Comparison of ENCODE assay signal across 9 mouse cellular contexts in genomic region chr11:53762426-53762825, GRCm38 (mm10). TPM values are rescaled to one million over a fixed set of nuclear protein-coding genes. Genes with fewer than 3 reads are reported as not detected.
DNase-seq lines count a peak whose midpoint lies in the region; ATAC-seq and TF ChIP-seq lines count a peak whose summit lies in the region.
"Had no signal": no experiment of that assay in that cellular context is flagged by ENCODE, and none has a peak within 500 bp of the region (broad histone marks: within the 10 kb centered on the region; RNA-seq: fewer than 3 reads in every experiment).

No protein-coding gene starts in this region.

- TF ChIP-seq CTCF in layer of hippocampus, adult 2 months (conservative IDR thresholded peaks at IDR 0.05): no peak
- no peak for TF ChIP-seq CTCF in cortical plate, adult 2 months (IDR thresholded peaks at IDR 0.05; ENCODE audit: extremely low read depth, insufficient read depth, low read length)

- no peak for TF ChIP-seq POLR2A in cortical plate, adult 2 months (IDR thresholded peaks at IDR 0.05; ENCODE audit: extremely low read depth, insufficient read depth, low read length)

- no peaks in the 10 kb centered on the region; the same call in 1 of the 2 replicates for H3K4me1 ChIP-seq in cortical plate, adult 2 months (ENCODE audit: control insufficient read depth, insufficient read depth, low read length)
- peaks cover 40% of the 10 kb centered on the region for H3K4me1 ChIP-seq in hindbrain, embryonic 13.5 days (replicated peaks)
- peaks cover 22% of the 10 kb centered on the region for H3K4me1 ChIP-seq in midbrain, embryonic 15.5 days

- no peak for DNase-seq in layer of hippocampus, adult 2 months (ENCODE audit: low spot score in 2 of 2)
- no peak for DNase-seq in layer of hippocampus, adult 9-10 months (ENCODE audit: low spot score)
- no peak for DNase-seq in frontal cortex, adult 2 months (ENCODE audit: extremely low spot score in 1 of 2, low spot score in 1 of 2)

- peak overlapping the region; percentile 61 for H3K4me2 ChIP-seq in hindbrain, embryonic 13.5 days
- H3K4me2 ChIP-seq in midbrain, embryonic 15.5 days: peak overlapping the region; percentile 64

- no peaks in the 10 kb centered on the region for H3K9me3 ChIP-seq in hindbrain, embryonic 13.5 days
- no peaks in the 10 kb centered on the region for H3K9me3 ChIP-seq in midbrain, embryonic 15.5 days

- peak overlapping the region; percentile 61 for H3K4me3 ChIP-seq in layer of hippocampus, adult 2 months
- no peak overlapping the region; the same call in 1 of the 2 replicates for H3K4me3 ChIP-seq in cortical plate, adult 2 months (ENCODE audit: insufficient read depth, low read length)
- peak overlapping the region; percentile 33 for H3K4me3 ChIP-seq in hindbrain, embryonic 13.5 days
- no peak overlapping the region for H3K4me3 ChIP-seq in midbrain, embryonic 15.5 days

- WGBS in hindbrain, embryonic 13.5 days: 59% methylated on average over 2 of the region's 2 CpGs
- WGBS in midbrain, embryonic 15.5 days: 74% methylated on average over 2 of the region's 2 CpGs

- peak overlapping the region; percentile 91 for H3K27ac ChIP-seq in layer of hippocampus, adult 2 months
- H3K27ac ChIP-seq in cortical plate, adult 2 months (ENCODE audit: insufficient read depth, low read length): peak overlapping the region; percentile 38; the same call in 1 of the 2 replicates
- no peak overlapping the region for H3K27ac ChIP-seq in hindbrain, embryonic 13.5 days
- no peak overlapping the region for H3K27ac ChIP-seq in midbrain, embryonic 15.5 days

- no peak for ATAC-seq in hindbrain, embryonic 13.5 days (ENCODE audit: low FRiP score)
- no peak for ATAC-seq in midbrain, embryonic 15.5 days (replicated peaks)
- no peak for ATAC-seq in megakaryocyte progenitor cell, adult 5-6 weeks (replicated peaks; ENCODE audit: poor library complexity)
- ATAC-seq in erythroid progenitor cell, adult 5-6 weeks (replicated peaks; ENCODE audit: low FRiP score, poor library complexity, severe bottlenecking): no peak

- peaks cover 78% of the 10 kb centered on the region for H3K27me3 ChIP-seq in hindbrain, embryonic 13.5 days
- peaks cover 35% of the 10 kb centered on the region for H3K27me3 ChIP-seq in midbrain, embryonic 15.5 days (replicated peaks)

- H3K9ac ChIP-seq in hindbrain, embryonic 13.5 days: 0 out of 2 replicates have a peak overlapping the region, but pooled peaks have one; percentile 67
- H3K9ac ChIP-seq in midbrain, embryonic 15.5 days: no peak overlapping the region

- no peaks in the 10 kb centered on the region for H3K36me3 ChIP-seq in hindbrain, embryonic 13.5 days
- H3K36me3 ChIP-seq in midbrain, embryonic 15.5 days (replicated peaks): no peaks in the 10 kb centered on the region

RNA-seq across cellular contexts. Expression of gene Irf1, which starts 7.4 kb away (rescaled TPM):
- 10 to 100 TPM in 1 of 2 experiments, 1 to 10 TPM in 1; 9.0 to 12.4 TPM for total RNA-seq in layer of hippocampus, adult 2 months (2021)
- polyA plus RNA-seq in cortical plate, adult 2 months (2012; rRNA removed): 10.9 and 13.8 TPM in 2 replicates
- polyA plus RNA-seq in hindbrain, embryonic 13.5 days (2015; fragmentation: Nextera tagmentation; extraction: Ambion mirVana): 2.5 and 2.9 TPM in 2 replicates
- polyA plus RNA-seq in midbrain, embryonic 15.5 days (2015; fragmentation: Nextera tagmentation; extraction: Ambion mirVana): 2.6 and 3.1 TPM in 2 replicates
- total RNA-seq in megakaryocyte progenitor cell, adult 5-6 weeks (2015): 25.0 and 29.8 TPM in 2 replicates
- total RNA-seq in megakaryocyte progenitor cell, adult 5-6 weeks (2017): 32.9 and 46.8 TPM in 2 replicates
- 11.8 and 14.1 TPM in 2 replicates for polyA plus RNA-seq in frontal cortex, adult 2 months (2012; rRNA removed)
- total RNA-seq in erythroid progenitor cell, adult 5-6 weeks (2015; ENCODE audit: low replicate concordance): 10.1 and 10.9 TPM in 2 replicates
- total RNA-seq in erythroid progenitor cell, adult 5-6 weeks (2017; ENCODE audit: low replicate concordance): 7.2 and 38.7 TPM in 2 replicates

RNA-seq across cellular contexts. Expression of gene Gm17334, which starts 10.6 kb away (rescaled TPM):
- 1 to 10 TPM; 1.1 to 1.6 TPM for total RNA-seq in layer of hippocampus, adult 2 months (2021)
- polyA plus RNA-seq in cortical plate, adult 2 months (2012; rRNA removed): 1.4 and 2.3 TPM in 2 replicates
- polyA plus RNA-seq in hindbrain, embryonic 13.5 days (2015; fragmentation: Nextera tagmentation; extraction: Ambion mirVana): not detected in 2 replicates
- not detected in 2 replicates for polyA plus RNA-seq in midbrain, embryonic 15.5 days (2015; fragmentation: Nextera tagmentation; extraction: Ambion mirVana)
- not detected in 2 replicates for total RNA-seq in megakaryocyte progenitor cell, adult 5-6 weeks (2015)
- total RNA-seq in megakaryocyte progenitor cell, adult 5-6 weeks (2017): 0.37 TPM in 1 of 2 replicates, not detected in the other
- 0.64 and 1.3 TPM in 2 replicates for polyA plus RNA-seq in frontal cortex, adult 2 months (2012; rRNA removed)
- not detected in 2 replicates for total RNA-seq in erythroid progenitor cell, adult 5-6 weeks (2015; ENCODE audit: low replicate concordance)
- not detected in 2 replicates for total RNA-seq in erythroid progenitor cell, adult 5-6 weeks (2017; ENCODE audit: low replicate concordance)

RNA-seq across cellular contexts. Expression of gene Il5, which starts 41.8 kb away (rescaled TPM):
- not detected for total RNA-seq in layer of hippocampus, adult 2 months (2021)
- 0.15 and 0.34 TPM in 2 replicates for polyA plus RNA-seq in cortical plate, adult 2 months (2012; rRNA removed)
- not detected in 2 replicates for polyA plus RNA-seq in hindbrain, embryonic 13.5 days (2015; fragmentation: Nextera tagmentation; extraction: Ambion mirVana)
- not detected in 2 replicates for polyA plus RNA-seq in midbrain, embryonic 15.5 days (2015; fragmentation: Nextera tagmentation; extraction: Ambion mirVana)
- not detected in 2 replicates for total RNA-seq in megakaryocyte progenitor cell, adult 5-6 weeks (2015)
- not detected in 2 replicates for total RNA-seq in megakaryocyte progenitor cell, adult 5-6 weeks (2017)
- 0.21 and 0.44 TPM in 2 replicates for polyA plus RNA-seq in frontal cortex, adult 2 months (2012; rRNA removed)
- not detected in 2 replicates for total RNA-seq in erythroid progenitor cell, adult 5-6 weeks (2015; ENCODE audit: low replicate concordance)
- total RNA-seq in erythroid progenitor cell, adult 5-6 weeks (2017; ENCODE audit: low replicate concordance): not detected in 2 replicates
- polyA plus RNA-seq: inflammation-experienced regulatory T-cells, adult 6 months had no signal

RNA-seq across cellular contexts. Expression of gene Rad50, which starts 55.3 kb away (rescaled TPM):
- total RNA-seq in layer of hippocampus, adult 2 months (2021): 10 to 100 TPM; 13.0 to 13.7 TPM
- polyA plus RNA-seq in cortical plate, adult 2 months (2012; rRNA removed): 6.1 and 6.8 TPM in 2 replicates
- 12.4 and 12.7 TPM in 2 replicates for polyA plus RNA-seq in hindbrain, embryonic 13.5 days (2015; fragmentation: Nextera tagmentation; extraction: Ambion mirVana)
- 10.5 and 11.5 TPM in 2 replicates for polyA plus RNA-seq in midbrain, embryonic 15.5 days (2015; fragmentation: Nextera tagmentation; extraction: Ambion mirVana)
- total RNA-seq in megakaryocyte progenitor cell, adult 5-6 weeks (2015): 49.3 and 57.7 TPM in 2 replicates
- 66.5 and 79.1 TPM in 2 replicates for total RNA-seq in megakaryocyte progenitor cell, adult 5-6 weeks (2017)
- 6.9 and 7.1 TPM in 2 replicates for polyA plus RNA-seq in frontal cortex, adult 2 months (2012; rRNA removed)
- 23.1 and 46.5 TPM in 2 replicates for total RNA-seq in erythroid progenitor cell, adult 5-6 weeks (2015; ENCODE audit: low replicate concordance)
- total RNA-seq in erythroid progenitor cell, adult 5-6 weeks (2017; ENCODE audit: low replicate concordance): 26.7 and 30.7 TPM in 2 replicates

Comparison
In these comparisons a context has a peak if more than half of its experiments do, and no peak if none do; other contexts are left out.
1. H3K27ac ChIP-seq: peak in layer of hippocampus, adult 2 months (single experiment) and cortical plate, adult 2 months (single experiment); none in hindbrain, embryonic 13.5 days (single experiment) and midbrain, embryonic 15.5 days (single experiment).
2. H3K4me3 ChIP-seq: peak in layer of hippocampus, adult 2 months (single experiment) and hindbrain, embryonic 13.5 days (single experiment); none in cortical plate, adult 2 months (single experiment) and midbrain, embryonic 15.5 days (single experiment).